Mouse (Mus musculus) cerebellum, postnatal 4 days (tissue): ENCODE measurements at regions not wholly inside any gene's neighbourhood (a gene's known extent, or its start where the extent isn't known, plus 50 kb on each side); places are given as distances from the start of the nearest gene placed in this dataset.
"Not testable (repeated sequence)": the region's sequence is repeated elsewhere in the genome, so short reads cannot be mapped to it uniquely, and the experiment has no call there.

Experiments used
- DNase-seq, 2 experiments: peaks; one replicate each; pipeline ENCODE4 v3.0.0; 2022; ENCODE audit warnings: low spot score in 2 of 2, mixed read lengths in 1 of 2

DNA sequence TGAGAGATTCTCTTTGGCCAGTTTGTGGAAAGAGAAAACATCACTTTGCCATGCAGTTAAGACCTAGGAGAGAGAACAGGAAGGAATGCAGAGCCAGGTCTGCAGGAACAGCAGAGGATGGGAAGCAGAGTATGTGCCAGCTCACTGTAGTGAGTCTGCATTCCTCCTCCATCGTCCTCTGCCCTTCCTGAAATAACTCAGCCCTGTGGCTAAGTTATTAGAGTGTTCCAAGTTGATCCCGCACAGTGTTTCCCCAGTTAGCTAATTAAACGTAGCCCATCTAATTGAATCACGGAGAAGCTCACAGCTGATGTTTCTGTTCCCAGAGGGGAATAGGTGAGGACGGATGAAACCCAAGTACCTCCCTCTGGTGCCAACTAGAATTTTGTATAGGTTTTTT lies 142.3 kb upstream of the Rack1 start:
- DNase-seq: no peak

DNA sequence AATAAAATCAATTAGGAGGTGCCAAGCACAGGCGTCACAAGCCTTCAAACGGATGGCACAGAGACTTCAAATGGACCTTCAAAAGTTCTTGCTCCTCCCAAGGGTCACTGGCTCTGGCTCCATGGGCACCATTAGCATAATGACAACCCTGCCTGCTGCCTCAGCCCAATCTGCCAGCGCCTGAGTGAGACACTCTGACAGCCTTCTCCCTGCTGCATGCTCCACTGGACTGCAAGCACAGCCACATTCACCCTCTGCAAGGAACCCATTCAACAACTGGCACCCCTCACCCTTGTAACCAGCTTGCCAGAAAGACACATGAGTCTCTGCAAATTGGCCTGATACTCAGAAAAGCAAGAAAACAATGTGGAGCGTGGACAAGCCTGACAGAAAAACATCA lies 138.5 kb upstream of the Rack1 start:
- no peak for DNase-seq

DNA sequence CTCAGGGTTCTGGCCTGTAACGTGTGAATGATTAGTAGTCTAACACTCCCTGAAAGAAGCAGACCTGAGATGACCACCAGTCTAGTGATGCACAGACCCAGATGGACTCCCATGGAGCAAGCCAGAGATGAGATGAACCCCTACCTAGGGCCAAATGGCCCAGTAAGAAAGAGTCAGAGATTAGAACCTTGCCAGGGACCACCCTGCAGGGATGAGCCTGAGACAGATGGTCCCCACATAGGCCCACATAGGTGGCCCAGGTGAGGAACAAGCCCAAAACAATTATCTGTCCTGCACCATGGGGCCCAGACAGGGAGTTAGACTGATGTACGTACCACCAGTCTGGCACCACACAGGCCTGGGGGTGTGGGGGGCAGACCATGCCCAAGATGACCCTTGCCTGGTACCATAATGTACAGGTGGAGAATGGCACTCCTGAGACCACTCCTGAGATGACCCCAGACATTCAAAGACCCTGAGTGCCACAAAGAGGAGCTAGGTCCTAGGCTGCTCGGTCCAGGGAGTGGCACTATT lies 115.3 kb upstream of the Rack1 start:
- peak in 1 of 2 experiments; percentile 4 for DNase-seq

DNA sequence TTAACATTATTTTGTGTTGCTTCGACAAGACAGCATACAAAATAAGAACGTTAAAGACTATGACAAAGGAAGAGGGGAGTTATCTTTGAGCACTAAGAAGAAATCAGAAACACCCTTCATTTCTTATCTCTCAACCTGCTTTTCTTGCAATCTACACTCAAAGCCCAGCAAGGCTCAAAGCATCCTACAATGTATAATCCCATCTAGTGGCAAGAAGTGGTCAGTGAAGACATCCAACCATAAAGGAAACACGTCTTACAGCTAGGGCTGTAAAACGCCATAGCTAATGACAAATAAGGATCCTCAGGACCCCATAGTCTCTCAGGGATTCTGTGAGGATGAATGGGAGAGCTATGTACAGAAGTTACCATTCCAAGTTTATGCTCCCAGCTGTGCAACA lies 110.1 kb upstream of the Rack1 start:
- no peak for DNase-seq

DNA sequence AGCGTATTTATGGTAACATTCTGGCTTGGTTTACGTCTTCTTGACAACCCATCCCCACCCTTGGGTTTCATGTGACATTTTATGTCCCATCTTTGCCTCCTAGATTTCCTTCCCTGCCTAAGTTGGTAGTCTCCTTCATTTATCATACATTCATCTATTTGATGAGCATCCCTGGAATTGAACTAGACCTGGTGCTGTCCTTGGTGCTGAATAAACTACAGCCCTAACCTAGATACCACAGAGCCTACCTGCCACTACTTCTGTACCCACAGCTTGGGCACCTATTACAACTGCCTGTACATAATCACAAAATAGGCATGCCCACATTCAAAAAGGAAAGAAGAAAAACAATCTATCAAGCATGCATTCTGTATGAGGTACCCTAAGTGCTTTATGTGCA lies 103.8 kb upstream of the Rack1 start:
- DNase-seq: no peak

DNA sequence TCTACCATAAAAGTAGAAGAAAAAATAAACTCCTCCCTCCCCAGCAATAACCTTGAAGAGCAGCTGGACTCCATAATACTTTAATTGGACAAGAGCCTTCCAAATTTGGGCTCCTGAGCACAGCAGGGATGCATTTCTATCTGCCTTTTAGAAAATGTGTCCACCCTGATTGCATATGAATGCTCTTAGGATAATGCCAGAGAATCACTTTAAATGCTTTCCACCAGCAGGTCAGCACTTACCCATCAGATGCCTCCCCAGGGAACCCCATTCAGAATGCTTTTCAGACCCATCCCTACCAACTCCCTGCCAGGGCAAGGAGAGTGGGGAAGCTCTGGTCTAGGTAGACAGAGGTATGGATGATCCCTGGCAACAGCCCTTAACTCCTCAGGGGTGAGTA lies 102.9 kb upstream of the Rack1 start:
- DNase-seq: no peak

DNA sequence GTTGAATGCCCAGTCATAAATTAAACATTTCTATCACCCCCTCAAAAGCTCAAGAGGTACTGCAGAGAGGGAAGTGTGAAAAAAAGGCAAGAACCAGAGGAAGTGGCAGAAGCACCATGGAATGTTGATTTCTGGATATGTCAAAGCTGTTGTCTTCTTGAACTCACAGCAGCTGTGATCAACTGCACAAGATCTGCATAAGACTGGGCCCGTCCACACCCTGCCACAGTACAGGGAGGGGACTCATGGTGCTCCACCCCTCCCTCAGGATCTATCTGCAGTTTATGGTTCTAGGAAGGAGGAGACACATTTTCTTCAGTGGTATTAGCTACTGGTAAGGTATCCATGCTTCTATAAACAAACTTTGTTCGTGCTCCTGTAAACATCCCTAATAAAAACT lies 92.9 kb upstream of the Rack1 start:
- DNase-seq: no peak

DNA sequence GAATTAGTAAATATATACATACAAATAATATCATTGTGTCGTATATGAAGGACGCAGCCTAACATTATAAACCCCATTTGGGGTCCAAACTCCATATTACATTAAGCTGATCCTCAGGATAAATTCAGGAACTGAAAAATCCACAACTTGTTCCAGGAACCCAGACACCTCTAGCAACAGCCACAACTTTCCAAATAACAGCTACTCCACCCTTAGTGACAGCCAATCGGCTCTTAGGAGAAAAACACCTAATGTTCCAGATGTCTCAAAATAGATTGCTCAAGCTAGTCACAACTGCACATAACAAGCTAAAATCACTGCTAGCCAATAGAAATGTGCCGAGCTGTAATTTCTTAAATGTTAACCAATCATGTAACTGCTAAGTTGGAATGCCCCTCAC lies 89.2 kb upstream of the Rack1 start:
- DNase-seq: no peak

DNA sequence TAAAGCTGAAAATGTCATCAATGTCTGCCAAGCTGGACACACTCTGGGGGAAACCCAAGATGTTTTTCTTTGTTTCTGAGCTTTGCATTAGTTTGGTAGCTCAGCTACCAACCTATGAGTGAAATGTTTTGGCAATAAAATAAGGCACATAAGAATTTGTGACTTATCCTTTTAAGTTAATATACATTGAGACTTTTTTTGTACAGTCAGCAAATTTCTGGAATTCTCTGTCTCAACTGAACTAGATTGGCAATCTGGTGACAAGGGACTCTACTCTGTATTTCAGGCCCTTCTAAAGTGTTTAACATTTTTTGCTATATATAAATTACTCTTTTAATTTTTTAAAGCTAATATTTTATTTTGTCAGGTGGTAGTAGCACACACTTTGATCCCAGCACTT lies 76.1 kb upstream of the Rack1 start:
- no peak for DNase-seq

DNA sequence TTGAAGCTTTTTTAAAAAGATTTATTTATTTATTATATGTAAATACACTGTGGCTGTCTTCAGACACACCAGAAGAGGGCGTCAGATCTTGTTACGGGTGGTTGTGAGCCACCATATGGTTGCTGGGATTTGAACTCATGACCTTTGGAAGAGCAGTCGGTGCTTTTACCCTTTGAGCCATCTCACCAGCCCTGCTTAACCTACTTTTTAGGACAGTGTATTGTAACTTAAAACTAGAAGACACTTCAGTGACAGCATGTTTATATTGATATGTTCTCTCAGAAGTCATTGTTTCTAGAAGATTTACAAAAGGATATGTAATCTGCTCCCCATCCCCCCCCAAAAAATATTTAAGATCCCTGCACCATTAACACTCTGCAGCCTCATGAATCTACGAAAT lies 69.3 kb upstream of the Rack1 start:
- DNase-seq: not testable (repeated sequence)

DNA sequence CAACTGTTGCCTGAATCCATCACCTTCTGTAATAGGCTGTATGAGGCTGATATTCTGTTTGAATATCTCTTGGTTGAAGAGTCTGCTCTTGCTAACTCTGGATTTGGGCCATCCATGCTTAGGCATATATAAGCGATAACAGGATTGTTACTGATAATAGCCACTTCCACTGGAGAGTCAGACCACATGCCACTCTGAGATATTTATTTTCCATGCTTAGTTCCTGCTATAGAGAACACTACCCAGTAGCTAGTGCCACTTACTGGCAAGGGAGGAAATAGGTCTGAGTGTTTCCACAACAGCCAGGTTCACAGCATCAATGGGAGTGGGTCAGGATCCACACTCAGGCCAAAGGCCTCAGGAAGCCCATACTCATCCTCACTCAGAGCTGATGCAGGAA lies 53.6 kb upstream of the Rack1 start:
- DNase-seq: no peak

DNA sequence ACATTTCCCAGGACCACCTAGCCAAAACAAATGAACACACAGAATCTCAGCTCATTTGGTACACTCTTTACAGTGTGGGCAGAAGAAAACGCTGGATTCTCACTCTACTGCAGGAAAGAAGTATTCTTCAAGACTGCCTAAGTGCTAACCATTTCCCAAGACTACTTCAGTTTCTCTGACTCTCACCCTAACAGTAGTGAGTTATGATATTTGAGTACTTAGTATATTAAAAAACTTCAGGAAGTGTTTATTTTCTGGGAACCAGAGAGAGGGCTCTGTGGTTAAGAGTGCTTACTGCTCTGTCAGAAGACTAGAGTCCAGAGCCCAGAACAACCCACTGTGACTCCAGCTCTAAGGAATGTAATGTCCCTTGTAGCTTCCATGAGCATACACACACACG lies 52.1 kb upstream of the Rack1 start:
- no peak for DNase-seq
